Mouse (Mus musculus) ES-CJ7 (cell line): ENCODE measurements around the gene Pxn.
"Not testable (repeated sequence)": the region's sequence is repeated elsewhere in the genome, so short reads cannot be mapped to it uniquely, and the experiment has no call there.

Experiments used
- DNase-seq: peaks from one replicate; pipeline ENCODE4 v3.0.0; 2011; ENCODE audit warnings: low read depth, low spot score

Pxn gene

DNA sequence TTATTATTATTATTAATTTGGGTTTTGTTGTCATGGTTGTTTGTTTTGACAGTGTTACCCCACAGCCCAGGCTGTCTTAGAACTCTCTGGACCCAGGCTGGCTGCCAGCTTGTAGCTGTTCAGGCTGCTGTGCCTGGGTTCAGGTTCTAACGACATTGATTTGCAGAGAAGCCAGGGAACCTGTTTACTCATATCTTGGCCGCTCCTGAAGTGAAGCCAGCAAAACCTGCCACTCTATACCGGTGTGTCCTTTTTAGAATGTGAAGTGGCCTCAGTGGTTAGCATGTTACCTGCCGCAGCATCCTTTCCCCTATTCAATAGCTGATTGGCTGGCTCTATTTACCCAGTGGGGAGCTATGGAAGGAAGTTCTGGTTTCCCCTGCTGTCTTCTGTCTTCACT is 19.8 kb upstream of the Pxn start:
- DNase-seq: no peak

DNA sequence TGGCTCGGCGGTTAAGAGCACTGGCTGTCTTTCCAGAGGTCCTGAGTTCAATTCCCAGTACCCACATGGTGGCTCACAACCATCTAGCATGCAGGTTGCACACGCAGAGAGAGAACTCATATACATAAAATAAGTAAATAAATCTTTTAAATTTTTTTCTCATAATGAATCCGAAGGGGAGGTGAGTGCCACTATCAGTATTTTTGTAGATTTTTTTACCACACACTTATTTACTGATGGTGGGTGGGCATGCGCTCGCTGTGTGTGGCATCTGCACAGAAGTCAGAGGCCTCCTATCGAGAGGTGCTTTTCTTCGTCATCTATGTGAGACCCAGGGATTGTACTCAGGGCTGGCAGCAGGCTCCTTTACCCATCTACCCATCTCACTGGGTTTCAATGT is 19.1 kb upstream of the Pxn start:
- no peak for DNase-seq

DNA sequence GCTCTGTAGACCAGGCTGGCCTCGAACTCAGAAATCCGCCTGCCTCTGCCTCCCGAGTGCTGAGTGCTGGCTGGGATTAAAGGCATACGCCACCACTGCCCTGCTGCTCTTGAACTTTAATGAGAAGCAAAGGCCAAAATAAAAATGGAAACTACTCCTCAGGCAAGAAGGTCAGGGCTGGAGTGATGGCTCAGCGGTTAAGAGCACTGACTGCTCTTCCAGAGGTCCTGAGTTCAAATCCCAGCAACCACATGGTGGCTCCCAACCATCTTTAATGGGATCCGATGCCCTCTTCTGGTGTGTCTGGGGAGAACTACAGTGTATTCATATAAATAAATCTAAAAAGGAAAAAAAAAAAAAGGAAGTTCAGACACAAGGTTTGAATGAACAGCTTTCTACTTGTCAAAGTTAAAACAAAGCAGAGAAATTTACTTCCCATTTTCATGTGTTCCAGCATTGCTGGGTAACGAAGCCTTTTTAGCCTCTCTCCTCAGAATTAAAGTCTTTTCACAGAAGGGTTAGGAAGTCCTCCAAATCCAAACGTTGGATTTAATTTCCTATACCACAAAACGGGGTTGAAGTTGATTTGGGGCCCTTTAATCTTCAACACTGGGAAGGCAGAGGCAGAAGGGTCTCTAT is 18.4 kb upstream of the Pxn start:
- DNase-seq: no peak

DNA sequence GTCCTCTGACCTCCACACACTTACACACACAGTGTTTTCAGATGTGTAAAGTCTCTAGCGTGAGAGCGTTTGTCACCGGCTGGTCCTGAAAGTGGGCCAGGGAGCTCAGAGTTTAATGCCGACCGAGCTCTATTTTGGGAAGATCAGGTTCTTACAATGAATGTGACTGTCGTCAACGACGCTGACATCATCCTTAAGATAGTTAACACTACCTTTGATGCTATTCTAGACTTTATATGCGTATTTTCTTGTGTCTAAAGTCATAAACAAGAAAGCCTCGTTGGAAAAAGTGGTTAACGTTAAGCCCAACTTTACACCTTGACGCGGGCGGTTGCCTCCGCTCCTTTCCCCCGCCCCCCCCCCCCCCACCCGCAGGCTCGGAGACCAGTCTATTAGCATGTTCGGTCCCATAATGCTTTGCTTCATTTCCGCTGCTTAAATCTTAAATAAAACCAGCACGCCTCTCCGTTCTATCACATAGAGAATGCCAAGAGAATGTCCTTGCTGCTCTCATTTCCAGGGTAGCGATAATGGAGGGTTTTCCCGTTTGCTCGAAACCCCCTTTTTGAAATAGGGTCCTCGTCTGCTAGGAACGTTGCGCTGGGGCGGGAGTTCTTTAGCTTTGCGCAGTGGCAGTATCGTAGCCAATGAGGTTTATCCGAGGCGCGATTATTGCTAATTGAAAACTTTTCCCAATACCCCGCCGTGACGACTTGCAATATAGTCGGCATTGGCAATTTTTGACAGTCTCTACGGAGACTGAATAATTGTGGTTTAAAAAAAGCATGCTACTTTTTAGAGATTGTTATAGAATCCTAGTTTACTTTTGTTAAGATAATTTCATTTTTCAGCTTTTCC is 17.4 kb upstream of the Pxn start:
- DNase-seq: peak; percentile 86

DNA sequence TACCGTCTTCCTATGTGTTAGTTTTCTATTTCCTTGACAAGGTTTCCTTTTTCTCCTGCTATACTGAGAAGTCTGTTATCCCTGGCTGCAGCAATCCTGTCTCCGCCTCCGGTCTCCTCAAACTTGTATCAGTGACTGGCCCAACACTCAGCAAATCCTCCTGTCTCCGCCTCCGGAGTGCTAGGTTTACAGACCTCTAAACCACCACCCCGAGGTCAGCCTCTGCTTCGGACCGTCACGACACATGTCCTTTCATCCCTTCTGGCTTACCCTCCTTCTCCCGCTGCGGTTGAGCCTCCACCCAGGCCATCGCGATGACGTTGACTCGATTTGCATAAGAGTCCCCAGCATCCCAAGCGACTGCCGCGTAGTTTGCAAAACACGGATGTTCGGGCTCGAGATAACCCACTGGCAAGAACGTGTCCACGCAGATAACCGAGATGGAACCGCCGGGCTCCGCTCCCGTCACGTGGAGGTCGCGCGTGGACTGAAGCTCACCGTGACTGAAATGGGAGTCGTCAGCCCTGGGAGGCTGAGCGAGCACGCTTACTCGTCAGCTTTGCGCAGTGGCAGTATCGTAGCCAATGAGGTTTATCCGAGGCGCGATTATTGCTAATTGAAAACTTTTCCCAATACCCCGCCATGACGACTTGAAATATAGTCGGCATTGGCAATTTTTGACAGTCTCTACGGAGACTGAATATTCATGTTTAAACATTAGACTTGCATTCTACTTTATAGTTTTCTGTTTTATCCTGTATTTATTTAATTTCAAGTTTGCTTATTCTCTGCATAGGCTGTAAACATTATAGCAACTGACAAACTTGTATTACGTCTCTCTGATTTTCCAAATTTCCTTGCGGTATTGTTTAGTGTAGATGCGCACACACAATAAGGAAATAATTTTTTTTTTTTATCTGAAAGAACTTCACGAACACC is 16.5 kb upstream of the Pxn start:
- DNase-seq: peak; percentile 98

DNA sequence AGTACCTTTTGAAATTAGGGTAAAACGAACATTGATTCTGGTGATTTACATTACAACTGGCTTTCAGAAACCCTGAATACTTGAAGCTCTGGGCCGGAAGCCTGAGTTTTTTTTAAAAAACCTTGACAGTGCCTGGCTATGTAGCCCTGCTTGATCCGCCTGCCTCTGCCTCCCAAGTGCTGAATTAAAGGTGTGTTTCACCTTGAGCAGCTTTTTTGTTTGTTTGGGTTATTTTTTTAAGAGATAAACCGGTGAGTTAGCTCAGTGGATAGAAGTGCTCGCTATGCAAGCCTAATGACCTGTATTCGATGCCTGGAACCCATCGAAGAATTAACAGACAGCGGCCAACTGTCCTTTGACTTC is 15.9 kb upstream of the Pxn start:
- DNase-seq: peak; percentile 82

DNA sequence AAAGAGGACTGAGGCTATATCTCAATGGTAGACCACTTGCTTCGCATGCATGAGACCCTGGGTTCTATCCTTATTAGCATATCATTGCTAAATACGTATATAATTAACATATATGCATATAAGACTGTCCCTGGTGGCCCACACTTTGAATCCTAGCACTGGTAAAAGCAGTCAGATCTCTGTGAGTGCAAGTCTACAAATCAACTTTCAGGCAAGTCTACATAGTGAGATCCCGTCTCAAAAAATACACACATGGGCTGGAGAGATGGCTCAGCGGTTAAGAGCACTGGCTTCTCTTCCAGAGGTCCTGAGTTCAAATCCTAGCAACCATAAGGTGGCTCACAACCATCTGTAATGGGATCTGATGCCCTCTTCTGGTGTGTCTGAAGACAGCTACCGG is 15.4 kb upstream of the Pxn start:
- DNase-seq: peak; percentile 39

DNA sequence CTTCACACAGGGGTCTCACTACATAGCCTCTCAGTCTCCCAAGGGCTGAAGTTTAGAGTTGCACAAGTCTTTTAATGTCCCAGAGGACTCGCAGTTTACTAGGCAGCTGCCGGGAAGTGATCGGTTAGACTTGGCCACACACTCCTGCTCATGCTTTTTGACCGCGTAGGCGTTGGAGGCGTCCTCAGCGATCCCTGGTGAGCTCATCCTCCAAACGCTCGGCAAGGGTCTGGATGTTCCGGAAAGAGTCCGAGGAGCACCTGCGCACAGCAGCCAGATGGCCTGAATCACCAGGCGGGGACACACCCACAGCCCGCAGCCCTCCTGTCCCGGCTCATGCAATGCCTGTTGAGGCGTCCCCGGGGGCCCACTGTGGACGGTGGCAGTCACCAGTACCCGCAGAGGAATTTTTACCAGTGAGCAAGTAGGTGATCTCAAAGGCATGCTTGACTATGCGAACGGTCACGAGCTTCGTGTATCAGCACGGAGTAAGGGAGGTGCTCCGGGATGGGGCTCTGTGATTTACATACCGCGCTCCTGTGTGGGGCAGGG is 14.6 kb upstream of the Pxn start:
- peak; percentile 86 for DNase-seq

DNA sequence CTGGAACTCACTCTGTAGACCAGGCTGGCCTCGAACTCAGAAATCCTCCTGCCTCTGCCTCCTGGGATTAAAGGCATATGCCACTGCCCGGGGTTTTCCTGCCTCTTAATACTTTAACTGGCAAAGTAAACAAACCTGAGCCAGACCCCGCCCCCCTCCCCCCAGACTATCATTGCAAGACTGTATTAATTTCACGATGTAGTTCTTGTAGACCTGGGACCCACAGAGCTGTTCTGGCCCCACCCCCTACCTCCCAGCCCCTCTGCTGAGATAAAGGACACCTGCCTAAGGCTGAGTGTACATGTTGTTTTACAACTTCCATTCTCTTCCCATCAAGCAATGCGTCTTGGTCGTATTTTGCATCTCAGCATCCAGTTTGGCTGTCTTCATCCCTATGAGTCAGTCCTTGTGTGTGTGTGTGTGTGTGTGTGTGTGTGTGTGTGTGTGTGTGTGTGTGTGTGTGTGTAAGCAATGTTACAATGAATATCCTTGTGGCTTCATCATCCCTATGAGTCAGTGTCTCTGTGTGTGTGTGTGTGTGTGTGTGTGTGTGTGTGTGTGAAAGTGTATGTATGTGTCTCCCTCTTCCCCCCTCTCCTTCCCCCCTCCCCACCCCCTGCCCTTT is 13.7 kb upstream of the Pxn start:
- DNase-seq: peak; percentile 71

DNA sequence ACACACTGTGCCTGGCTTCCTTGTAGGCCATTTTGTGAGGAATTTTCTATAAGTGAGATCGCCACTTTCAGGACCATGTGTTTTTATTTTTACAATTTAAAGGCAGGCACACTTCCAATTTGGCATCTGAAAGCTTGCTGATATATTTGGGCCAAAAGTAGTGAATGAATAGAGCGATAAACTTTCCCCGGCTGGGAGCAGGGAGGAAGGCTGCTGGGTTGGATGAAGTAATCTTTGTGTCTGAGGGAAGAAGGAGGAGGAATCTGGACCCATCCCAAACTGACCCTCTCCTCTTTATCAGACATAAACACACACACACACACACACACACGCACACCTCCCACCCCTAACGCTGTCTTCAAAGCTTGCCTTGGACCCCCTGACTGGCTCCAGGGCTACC is 13.0 kb upstream of the Pxn start:
- DNase-seq: no peak

DNA sequence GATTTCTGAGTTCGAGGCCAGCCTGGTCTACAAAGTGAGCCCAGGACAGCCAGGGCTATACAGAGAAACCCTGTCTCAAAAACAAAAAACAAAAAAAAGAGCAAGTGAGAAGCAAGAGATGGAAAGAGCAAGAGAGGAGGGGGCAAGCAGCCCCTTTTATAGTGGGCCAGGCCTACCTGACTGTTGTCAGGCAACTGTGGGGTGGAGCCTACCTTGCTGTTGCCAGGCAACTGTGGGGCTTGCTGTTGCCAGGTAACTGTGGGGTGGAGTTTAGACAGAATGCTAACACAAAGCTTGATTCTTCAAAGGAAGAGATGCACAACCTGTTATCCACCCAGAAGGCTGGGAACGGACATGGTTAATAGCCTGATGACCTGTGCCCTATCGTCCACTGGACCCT is 10.9 kb upstream of the Pxn start:
- peak; percentile 72 for DNase-seq

DNA sequence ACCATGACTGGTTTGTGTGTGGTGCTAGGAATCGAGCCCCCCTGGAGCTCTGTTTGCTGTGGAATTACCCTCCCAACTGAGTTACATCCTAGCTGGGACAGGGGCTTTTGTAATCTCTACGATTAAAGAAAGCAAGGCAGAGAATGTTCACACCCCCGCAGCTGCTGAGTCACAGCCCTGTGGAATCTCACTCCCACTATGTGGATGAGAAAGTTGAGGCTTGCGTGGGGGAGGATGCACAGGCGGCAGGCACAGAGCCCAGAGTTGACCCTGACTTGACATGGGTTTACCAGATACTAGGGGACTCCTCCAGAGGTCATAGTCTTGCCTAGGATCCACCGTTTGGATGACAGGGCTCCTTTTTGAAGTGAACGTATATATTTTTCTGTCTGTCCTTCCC is 9.4 kb upstream of the Pxn start:
- DNase-seq: peak; percentile 62

DNA sequence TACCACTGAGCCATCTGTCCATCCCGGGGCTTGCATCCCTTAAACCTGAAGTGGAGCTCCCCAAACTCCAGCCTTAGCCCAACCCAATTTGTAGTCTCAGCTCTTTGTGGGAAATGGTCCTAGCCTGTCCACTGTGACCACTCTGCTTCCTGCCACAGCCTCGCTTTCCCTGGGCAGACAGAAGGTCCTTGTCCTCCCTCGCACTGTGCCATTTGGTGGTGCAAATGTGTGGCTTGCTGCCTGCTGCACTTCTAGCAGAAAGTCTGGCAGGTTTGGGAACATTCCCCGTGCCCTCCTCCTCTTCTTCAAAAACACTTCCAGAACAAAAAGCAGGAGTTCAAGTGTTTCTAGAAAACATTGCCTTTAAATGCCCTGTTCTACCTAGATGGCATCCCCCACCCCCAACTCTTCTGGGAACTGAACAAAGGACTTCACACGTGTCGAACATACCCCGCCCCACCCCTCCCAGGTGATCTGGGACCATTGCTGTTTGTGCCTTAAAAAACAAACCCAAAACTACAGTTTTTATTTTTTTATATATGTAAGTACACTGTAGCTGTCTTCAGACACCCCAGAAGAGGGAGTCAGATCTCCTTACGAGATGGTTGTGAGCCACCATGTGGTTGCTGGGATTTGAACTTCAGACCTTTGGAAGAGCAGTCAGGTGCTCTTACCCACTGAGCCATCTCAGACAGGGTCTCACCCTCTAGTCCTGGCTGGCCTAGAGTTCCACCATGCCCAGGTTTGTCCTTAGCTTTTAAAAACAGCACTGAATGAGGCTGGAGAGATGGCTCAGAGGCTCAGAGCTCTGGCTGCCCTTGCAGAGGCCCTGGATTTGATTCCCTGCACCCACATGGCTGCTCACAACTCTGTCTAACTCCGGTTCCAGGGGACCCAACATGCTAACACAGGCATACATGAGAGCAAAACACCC is 7.9 kb upstream of the Pxn start:
- peak; percentile 81 for DNase-seq

DNA sequence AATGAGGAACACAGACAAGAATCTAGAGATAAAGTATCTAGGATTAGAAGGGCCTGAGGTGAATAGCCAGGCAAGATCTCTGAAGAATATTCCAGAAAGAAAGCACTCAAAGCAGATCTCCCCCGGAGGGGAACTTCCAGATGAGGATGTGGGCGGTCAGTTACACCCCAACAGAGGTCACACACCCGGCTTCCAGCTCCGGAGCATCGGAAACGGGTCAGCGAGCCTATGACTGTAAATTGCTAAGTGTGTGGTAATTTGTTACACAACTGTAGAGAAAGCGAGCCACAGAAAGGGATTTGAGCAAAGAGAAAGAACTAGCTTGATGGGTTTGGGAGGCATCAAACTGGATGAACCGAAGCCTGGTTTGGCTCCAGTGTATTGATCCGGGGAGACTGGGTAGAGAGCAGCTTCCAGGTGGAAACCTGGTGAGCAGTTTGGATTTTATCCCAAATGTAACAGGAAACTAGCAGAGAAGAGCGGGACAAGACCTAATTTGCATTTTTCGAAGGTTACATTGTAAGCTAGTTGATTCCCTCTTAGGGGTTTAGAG is 6.0 kb upstream of the Pxn start:
- DNase-seq: no peak

DNA sequence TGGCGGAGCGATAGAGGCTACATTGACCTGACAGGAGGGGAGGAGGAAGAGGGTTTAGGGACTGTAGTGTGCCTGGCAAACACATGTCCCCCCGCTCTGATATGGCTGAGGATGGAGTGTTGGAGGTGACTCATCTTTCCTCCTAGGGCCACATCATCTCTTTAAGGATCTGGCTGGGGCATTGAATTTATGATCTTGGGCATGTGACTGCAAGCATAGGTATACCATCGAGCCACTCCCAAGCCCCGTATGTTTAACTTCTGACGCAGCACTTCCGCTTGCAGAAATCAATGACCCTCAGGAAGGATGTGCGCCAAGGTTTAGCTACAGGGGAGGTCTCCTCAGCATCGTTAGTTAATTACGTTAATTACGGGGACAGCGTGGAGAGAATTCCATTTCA is 3.4 kb upstream of the Pxn start:
- DNase-seq: no peak

DNA sequence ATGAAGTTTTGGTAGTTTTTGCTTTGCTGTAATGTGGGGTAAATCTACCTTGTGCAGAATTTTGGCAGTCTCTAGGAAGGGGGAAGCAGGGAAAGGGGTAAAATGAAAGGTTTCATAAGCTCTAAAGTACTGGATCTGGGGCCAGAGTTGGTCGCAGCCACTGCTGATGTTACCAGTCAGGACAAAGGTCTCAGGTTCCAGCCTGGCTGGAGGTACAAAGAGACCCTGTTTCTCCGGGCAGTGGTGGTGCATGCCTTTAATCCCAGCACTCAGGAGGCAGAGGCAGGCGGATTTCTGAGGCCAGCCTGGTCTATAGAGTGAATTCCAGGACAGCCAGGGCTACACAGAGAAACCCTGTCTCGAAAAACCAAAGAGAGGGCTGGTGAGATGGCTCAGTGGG is 859 bp upstream of the Pxn start:
- not testable (repeated sequence) for DNase-seq

DNA sequence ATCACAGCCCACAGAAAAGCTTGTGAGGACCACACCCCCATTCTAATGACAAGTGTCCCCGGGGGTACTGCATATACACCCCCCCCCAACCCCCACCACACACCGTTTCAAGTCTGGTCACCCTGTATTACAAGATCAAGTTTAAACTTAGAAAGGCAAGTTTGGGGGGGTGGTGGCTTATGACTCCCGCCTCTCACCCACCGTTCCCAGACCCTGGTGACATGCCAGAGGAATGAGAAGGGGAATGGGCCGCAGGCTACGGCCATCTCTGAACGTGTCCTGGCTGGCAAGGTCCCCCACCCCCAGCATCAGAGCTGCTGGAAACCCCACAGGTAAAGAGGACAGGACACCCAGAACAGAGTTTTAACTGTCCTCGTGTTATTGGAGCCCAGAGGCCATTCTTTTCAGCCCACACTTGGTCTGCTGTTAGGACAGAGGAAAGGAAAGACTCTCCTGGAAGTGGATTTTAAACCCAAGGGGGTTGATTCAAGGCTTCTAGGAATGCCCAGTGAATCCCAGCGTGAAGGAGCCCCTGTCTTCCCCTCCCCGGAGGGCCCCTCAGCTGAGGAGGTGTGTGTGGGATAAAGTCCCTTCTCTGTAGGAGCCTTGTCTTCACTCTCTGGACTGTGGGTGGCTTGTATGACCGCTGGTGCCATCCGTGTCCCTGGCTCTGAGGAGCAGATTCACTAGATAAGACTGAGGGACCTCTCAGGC is 948 bp downstream of the Pxn start:
- no peak for DNase-seq

DNA sequence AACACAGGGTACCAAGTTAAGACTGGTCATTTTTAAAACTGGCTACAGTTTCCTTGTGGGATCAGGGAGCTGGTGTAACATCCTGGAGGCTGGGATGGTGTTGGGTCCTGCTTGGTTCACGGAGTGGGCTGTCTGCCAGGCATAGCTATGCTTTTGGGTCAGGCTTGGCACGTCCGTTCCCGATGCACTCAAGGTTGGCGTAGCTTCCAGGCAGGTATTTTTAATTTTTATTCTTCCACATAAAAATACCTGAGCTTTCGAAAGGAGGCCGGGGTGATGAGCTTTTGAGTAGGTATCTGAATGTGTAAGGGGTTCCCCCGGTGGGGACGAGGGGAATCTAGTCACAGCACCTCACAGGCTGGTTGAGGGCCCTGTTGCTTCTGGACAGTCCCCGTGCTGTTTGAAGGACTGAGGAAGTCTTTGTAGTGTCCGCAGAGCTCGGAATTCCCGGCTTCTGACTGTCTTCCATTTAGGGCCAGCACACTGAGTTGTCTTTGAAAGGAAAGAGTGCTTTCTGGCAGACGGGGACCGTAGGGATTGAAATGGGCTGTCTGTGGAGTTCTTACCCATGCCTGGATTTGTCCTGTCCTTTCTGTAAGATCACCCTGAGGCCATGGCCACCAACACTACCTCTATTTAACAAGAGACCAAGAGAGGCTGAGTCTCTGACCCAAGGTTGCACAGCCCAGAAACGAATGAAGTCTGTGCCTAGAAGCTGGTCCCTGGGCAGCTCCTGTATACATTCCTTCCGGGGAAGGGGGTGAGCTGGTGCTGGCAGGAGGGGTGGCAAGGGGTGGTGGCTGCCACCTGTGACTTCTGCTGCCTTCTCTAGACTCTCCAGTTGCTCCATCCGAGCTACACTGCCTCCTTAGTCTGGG is 1.7 kb downstream of the Pxn start:
- DNase-seq: no peak

DNA sequence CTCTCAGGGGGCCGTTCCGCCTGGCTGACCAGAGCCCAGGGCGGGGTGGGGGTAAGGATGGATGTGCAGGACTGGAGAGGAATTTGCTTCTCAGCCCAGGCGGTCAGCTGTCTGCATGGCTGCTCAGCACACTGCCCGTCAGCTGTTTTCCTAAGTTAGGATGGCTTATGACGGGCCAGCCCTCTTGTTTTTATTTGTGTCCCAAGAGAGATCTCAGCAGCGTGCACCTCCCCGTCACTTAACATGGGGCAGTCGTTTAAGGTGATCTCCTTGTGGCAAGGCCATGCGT is 2.3 kb downstream of the Pxn start:
- DNase-seq: no peak
